Mouse (Mus musculus): ENCODE measurements around the gene Rxfp1.

Rxfp1 gene

DNA sequence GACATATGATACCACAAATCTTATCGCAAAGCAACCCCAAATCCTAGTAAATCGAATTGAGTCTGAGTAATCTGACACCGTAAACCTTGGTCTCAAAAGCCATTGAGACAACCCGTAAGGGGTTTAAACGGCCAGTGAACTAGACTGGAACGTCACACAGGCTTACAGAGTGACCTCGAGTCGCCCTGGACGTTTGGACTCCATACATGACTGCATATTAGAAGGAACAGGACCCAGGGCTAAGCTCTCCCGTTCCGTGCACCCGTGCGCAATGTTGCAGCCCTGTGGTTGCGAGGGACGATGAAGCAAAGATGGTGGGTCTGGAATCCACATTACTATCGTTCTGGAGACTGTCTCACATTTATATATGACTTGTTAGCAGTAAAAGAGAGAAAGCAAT is 65.5 kb downstream of the Rxfp1 start:
- DNase-seq (ENCODE audit: low read depth, low spot score): no peak

DNA sequence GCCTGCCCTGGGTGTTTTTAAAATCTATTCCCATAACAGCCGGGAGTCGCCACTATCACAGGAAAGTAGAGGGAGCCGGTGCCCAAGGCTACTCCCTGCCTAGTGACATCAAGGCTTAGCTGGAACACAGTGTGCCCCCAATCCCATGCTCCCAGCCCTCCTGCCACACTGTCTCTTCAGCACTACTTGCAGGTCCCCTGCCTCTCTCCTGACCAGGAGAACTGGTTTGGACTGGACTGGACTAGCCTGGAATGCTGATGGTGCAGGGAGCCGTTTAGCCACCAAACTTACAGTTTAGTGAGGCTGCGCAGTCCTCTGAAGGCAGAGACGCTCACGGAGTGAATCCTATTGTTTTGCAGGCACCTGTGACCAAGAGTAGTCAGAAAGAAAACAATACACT is 67.1 kb downstream of the Rxfp1 start:
- no peak for DNase-seq (ENCODE audit: low read depth, low spot score)

DNA sequence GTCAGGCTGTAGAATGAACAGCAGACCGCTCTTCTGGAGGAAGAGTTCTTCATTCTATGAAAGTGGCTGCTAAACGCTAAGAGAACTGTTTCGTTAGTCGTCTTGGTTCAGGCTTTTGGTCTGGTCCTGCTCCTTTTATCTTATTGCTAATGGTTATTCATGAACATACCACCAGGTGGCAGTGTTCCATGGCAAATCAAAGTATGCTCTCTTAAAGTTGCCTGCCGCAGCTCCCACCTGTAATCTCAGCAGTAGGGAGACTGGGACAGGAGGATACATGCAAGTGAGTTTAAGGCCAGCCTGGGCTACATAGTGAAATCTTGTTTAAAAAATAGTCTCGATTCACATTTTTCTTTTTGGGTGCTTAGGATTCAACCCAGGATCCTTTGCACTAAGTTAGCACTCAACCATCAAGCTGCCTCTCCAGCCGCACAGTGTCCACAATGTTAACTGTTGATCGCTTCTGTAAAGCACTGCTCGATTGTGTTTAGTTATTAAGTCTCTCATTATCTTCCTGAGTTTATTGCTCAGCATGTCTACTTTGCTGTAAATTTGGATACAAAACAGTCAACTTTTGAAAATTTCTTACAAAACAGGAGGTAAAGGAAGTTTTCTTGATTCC is 72.8 kb downstream of the Rxfp1 start:
- DNase-seq (ENCODE audit: low read depth, low spot score): peak; percentile 62

DNA sequence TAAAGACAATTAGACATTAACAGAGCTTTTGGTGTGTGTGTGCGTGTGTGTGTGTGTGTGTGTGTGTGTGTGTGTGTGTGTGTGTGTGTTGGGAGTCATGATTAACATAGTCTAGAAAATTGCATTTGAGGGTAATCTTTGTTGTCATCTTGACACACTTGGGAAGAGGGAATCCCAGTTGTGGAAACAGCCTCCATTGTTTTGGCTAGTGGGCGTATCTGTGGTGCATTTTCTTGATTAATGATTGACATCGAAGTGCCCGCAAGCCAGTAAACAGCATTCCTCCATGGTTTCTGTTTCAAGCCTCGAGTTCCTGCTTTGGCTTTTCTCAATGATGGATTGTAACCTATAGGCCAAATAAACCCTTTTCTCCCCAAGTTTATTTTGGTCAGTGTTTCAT is 81.0 kb downstream of the Rxfp1 start:
- no peak for DNase-seq (ENCODE audit: low read depth, low spot score)

- DNase-seq (ENCODE audit: low read depth, low spot score): no peak
Measured at GRCm38 (mm10) chr3:79652129-79652528, 85.6 kb downstream of the Rxfp1 start.

- peak; percentile 11 for DNase-seq (ENCODE audit: low read depth, low spot score)
Measured at GRCm38 (mm10) chr3:79629416-79629730, 108.3 kb downstream of the Rxfp1 start, which contains the start of gene Etfdh. Gene Etfdh (minus strand): TSS chr3:79629500.

DNA sequence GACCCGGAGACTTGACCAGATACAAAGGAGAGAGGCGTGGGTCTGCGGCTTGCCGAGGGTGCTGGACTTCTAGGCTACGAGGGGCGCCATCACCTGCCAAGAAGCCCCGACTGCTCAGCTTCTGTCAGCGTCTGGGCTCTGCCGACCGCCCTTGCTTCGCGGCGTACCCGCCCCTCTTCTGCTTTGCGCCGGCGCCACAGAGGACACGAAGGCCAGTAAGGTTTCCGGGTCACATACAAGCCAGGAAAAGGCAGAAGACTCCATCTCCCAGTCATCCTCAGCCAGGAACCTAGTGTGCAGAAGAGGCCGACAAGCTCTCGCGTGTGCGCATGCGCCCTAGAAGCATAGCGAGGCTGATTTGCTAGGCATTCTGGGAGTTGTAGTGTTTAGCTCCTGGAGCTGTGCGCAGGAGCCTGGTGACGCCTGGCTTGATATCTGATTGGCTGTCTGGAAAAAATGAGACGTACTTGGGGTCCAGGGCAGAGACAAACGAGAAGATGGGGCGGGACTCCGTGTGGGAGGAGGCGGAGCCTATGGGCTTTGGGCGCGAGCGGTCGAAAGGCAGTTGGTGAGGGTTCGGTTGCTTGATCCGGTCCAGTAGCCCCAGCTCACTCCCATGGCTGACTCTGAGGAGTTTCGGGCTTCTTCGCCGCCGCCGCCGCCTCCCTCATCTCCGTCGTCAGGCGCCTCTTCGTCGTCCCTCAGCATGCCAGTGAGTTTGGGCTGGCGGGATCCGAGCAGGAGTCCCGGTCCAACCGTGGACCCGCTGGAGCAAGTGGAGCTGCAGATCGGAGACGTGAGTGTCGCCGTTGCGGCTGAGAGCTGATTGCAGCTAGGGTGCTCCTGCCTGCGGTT is 108.9 kb downstream of the Rxfp1 start, which contains the start of gene 4930579G24Rik:
Gene 4930579G24Rik (plus strand): TSS at position 519 of the 855 bp plus-strand sequence.
- peak; percentile 100 for DNase-seq (ENCODE audit: low read depth, low spot score)

DNA sequence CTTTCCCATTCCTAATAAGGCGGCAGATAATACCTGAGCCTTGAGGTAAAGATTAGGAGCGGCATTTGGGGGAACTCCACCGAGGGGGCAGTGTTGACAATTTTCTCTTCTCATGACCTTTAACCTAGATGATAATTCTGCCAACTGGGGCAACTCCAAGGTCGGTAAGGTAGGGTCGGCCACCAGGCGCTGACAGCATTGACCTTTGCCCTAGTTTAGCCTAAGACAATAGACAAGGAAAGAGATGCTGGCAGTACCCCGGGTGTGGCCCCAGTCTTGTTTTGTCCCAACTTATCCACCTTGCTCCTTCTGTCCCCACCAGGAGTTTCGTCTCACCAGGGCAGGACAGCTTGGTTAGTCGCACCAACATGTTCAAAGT is 109.5 kb downstream of the Rxfp1 start:
- DNase-seq (ENCODE audit: low read depth, low spot score): no peak

GRCm38 (mm10) chr3:79627484-79628181 is 110.0 kb downstream of the Rxfp1 start:
- peak; percentile 18 for DNase-seq (ENCODE audit: low read depth, low spot score)

DNA sequence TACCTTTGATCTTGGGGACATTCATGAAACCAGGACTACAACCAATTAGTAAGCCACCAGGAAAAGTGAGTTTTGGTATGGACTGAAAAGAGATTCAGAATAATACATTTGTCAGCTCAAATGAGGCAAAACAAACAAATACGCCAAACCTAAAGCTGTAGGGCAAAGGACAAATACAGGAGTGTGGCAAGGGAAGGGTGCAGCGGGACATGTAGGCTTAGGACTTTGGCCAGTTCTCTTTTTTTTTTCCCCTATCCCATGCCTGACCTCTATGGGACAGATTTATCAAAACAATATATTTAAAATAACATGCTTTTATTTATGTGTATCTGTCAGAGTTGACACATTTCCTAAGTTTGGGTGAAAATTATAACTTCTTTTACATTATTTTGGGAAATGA is 127.8 kb downstream of the Rxfp1 start:
- no peak for DNase-seq (ENCODE audit: low read depth, low spot score)

- no peak for DNase-seq (ENCODE audit: low read depth, low spot score)
Measured at GRCm38 (mm10) chr3:79595468-79595867, 142.2 kb downstream of the Rxfp1 start.

- DNase-seq (ENCODE audit: low read depth, low spot score): no peak
Measured at GRCm38 (mm10) chr3:79591793-79592471, 145.7 kb downstream of the Rxfp1 start.
